Mouse (Mus musculus) lung, postnatal 36 days (tissue): ENCODE measurements around the gene Traf3.

ENCODE experiments used
- DNase-seq: peaks from one replicate; pipeline ENCODE4 v3.0.0; 2022; ENCODE audit warnings: mixed read lengths

Gene Traf3

DNA sequence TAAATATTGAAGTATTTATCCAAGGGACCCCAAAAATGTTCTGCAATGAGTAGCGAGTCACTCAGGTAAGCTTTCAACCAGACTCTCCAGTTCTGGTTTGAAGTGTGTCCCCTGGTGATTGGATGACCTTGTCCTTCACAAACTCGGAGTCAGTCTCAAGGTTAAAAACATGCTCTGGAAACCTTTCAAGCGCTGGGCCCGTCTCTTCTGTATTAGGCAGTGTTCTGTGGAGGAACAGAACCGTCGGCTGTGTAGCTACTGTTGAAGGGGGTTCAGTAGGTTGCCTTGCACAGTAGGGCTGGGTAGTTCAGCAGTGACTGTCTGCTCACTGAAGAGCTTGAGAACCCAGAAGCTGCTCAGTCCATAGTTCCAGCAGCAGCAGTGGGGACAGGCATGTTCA lies 11.5 kb upstream of the Traf3 start:
- no peak for DNase-seq

DNA sequence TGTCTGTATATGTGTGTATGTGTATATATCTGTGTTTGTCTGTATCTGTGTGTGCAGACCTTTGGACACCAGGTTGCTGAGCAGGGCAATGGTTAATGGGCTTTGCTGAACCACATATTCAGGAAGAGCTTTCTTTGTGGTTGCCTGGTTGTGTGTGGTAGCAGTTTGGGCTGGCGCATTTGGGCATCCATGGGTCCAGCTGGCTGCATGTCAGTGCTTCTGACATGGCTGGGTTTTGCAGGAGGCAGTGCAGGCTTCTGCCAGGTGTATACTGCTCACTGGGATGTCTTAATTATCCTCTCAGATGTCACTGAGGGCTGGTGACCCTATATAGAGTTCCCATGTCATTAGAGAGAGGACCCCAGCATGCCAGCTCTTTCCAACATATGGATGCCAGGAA lies 10.4 kb upstream of the Traf3 start:
- no peak for DNase-seq

DNA sequence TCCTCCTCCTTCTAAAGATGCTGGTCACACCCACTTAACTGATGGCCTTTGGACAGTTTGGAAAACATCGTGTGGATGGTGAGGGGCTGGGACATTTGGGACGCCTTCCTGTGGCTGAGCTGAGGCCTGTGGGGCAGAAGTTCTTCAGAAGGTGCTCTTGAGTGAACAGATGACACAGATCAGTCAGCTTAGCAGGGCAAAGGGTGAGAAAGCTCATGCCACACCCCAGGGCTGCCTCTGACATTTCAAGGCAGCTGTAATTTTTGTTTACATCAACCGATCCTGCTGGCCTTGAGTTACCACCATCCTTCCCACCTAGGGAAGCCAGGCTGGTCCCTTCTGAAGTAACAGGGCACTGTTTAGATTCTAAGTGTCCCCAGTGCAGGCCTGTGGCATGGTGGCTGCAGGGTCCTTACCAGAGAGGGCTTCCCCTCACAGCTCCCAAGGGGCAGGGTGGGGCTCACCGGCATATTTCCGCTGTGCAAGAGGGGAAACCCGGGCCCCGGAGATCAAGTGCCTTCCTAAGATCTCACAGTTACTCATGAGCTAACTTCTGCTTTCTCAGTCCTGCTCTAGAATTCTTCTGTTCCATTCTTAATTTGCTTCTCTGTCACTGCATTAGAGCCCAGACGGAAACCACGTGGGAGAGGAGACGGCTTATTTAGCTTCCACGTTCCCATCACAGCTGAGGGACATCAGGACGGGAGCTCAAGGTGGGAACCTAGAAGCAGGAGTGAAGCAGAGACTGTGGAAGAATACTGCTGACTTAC lies 6.3 kb upstream of the Traf3 start:
- peak; percentile 78 for DNase-seq

DNA sequence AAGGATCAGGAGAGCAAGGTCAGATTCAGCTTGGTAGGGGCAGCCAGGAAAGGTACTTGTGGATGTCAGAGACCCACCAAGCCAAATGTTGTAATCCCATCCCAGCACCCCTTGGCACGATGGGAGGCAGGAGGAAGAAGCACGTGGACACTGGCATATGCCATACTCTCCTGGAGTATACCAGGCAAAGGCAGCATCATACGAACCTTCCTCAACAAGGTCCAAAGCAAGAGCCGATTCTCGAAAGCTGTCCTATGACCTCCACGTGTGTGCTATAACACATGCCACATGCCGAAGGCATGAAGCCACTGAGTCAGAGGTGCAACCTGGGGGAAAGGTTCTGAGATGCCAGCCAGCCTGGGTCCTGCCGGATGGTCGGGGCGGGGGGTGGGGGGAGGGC lies 5.3 kb upstream of the Traf3 start:
- no peak for DNase-seq

DNA sequence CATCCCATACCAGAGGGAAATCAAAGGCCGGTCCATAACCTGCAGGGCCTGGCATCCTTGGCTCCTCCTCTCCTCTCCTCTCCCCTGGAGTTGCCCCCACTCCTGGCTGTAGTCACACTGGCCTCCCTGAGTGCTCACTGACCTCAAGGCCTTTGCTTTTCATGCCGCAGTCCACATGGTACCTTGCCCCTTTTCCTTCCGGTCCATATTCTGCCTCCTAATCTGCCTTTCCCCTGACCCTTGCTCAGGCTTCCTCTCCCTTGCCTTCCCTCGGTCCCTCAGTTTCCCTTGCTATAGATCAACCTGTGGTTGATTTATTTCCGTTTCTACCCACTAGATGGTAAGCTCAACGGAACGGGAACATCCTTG lies 4.2 kb upstream of the Traf3 start:
- no peak for DNase-seq

DNA sequence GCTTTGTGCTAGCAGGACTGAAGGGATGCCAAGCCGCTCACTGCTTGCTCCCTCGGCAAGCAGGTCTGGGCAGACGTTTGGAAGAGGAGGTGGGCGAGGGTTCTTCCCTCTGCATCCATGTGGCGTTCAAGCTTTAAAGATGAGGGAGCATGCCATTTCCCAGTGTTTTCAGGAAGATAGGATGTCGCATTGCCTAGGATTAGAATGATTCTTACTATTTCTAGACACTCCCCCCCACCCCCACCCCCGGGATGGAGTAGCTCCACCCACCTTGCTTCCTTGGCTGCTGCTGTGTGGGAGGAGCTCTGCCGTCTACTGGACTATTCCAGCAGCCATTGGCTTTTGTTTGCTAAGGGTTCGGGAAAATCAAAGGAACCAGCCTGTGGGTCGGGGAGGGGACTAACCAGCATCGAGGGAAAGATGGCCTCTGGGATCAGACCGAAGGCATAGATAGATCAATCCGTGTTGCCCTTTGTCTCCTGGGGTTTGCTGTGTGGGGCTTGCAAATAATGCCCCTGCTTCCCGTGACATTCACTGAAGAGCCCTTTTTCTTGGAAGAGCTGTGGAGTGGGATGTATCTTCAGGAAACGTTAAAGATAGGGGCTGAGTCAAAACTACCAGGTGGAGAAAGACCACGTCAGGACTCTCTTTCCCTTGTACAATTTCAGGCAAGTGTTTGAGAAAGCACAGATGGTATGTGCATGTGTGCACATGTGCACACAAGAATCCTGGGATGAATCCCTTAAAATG lies 3.7 kb upstream of the Traf3 start:
- peak; percentile 52 for DNase-seq

DNA sequence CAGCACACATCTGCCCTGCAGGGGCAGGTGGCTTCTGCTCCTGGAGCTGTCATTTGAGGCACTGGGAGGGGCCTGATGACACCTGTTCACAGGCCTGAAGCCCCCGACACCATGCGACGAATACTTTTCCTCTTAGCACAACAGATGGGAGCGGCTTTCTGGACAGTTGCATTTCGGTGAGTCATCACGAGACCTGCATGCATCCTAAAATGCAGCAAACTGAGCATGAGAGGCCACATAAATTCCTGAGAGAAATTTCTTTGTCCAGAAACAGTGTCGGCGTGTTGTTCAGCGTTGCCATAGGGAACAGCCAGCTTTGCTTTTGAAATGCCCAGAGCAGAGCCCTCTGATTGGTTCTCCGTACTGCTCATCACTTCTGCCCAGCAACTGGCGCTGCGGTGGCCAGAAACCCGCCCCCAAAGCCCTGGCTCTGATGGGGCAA lies 1.8 kb upstream of the Traf3 start:
- peak; percentile 97 for DNase-seq

DNA sequence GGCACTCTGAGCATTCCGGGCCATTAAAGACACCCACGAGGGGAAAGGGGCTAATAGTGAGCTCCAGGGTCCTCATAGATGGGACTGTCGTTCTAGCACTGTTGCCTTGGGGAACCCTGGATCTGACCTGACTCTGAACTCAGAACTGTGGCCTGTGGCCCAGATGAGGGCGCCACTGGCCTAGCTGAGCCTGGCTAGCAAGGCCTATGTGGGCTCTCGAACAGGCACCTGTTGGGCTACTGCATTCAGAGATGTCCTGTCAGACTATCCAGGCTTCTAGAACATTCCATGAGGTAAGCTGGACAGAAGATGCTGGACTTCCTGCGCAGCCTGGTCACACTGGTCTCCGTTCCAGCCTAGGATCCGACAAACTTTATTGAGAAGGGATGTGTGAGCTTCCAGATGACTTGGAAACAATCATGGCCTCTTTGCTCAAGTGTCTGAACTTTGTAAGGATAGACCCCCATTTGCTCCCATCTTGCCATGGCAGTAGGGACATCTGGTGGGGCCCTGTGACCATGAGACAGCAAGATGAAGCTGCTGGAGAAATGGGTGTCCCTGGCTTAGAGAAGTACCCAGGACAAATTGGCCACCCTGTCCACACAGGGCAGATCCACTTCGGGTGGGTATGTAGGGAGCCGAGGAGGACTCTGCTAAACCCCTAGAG lies 891 bp upstream of the Traf3 start:
- DNase-seq: peak; percentile 65

DNA sequence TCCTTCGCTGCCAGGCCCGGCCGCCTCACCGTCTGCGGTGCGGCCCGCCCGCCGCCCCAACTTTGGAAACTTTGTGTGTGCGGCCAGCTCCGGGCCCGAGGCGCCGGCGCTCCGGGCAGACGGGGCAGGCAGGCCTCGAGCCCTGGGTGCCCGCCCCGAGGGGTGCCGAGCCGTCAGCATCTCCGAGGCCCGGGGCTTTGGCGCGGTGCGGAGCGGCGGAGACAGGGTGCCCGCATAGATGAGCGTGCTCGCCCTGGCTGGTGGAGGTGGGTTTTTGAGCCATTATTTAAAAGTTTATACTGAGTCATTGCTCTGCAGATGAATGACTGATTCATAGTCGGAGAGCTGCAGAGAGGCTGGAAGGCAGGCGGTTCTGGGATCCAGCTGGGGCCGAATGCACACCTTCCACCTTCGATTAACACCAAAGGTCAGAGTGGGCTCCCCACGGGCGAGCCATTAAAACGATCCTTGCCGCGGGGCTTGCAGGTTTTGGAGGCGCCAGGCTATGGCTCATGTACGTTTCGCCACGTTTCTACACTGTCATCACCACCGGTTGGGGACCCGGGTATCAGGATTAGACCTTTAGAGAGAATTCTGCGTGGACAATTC lies 615 bp downstream of the Traf3 start:
- peak; percentile 15 for DNase-seq

DNA sequence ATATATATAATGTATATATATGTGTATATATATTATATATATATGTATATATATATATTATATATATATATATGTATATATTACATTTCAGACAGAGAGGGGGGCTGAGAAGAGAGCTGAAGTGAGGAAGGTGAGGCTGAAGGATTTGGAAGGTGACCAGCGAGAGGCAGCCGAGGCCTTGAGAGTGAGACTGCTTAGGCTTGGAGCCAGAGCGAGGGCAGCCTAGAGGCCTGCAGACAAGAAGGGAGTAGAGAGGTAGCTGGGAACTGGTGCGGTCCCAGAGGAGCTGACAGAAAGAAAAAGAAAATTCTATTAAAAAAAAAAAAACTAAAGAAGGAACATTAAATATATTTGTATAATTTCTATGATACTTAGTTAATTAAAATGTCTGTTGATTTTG lies 2.7 kb downstream of the Traf3 start:
- no peak for DNase-seq

DNA sequence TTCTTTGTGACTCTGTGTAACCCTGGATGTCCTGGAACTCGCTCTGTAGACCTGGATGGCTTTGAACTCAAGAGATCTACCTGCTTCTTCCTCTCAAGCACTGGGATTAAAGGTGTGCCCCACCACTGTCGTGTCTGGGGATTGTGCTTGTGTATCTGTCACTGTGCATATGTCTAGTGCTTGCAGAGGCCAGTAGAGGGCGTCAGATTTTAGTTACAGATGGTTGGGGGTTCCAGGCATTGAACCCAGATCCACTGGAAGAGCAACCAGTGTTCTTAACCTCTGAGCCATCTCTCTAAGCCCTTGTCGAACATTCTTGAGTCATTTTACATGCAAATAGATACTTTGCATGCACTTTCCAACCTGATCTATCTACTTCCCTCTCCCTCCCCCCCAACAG lies 12.6 kb downstream of the Traf3 start:
- DNase-seq: no peak

DNA sequence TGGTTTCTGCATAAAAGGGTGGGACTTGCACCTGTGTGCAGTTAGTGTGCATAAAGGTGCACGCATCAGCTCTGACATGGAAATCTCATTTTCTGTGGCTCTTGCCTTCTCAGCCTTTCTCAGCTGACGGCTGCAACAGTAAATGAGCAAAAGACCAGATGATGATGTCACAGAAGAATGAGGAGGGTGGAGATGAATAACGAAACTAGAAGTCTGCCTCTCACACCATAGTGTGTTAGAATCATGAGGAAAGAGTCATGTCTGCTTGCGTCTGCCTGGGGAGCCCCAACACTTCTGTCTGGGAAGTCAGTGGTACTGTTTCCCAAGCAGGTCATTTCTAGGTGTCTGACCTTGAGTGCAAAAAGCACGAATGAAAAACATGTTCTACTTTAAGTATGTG lies 15.7 kb downstream of the Traf3 start:
- DNase-seq: no peak

DNA sequence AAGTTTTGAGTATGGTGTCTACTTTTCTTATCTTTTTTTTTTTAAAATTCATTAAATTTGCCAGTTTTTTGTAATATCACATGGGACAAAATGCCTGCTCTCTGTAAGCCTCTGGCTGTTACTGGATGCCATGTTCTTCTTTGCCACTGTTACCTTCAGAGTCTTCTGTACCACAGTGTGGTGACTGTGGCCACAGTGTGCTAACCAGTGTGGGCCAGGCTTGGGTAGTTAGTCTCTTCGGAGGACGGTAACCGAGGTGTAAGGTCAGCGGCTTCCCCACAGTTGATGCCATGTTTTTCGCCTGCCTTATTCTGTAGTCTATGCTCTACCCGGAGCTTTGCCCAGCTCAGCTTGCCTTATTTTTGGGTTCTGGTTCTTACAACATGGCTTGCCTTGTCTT lies 16.2 kb downstream of the Traf3 start:
- DNase-seq: no peak

DNA sequence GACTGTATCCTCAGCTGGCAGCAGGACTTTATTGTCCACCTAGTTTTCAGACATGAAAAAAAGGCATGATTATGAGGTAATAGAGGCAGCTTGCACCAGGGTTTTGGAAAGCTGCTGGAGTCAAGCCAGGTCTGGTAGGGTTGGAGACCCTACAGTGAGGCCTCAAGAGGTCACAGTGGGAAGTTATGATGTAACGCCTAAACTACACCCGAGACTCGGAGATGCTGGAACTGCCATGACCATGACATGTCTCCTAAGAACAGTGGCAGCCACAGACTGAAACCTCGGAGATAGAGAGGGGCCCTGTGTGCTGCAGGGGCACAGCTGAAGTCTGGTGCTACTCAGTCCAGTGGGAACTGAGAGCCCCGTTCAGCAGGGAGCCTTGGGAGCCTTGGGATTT lies 18.3 kb downstream of the Traf3 start, which contains the start of gene 4930595D18Rik:
4930595D18Rik (minus strand) TSS at position 16 of the 400 bp plus-strand sequence.
- no peak for DNase-seq

DNA sequence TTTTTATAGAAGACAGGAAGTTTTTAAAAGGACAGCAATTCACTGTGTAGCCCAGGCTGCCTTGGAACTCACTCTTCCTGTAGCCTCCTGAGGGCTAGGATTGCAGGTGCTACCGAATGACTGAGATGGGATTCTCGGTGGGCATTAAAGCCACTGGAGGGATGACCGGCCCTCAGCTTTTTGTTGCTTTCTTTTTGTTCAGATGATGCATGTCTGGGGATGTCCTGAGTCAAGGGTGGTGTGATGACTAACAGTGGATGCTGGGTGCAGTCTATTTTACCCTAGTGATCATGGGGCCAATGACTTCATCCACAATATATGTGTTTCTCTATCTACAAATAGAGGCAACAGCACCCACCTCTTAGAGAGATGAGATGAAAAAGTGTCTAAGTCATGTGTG lies 20.8 kb downstream of the Traf3 start:
- DNase-seq: no peak

DNA sequence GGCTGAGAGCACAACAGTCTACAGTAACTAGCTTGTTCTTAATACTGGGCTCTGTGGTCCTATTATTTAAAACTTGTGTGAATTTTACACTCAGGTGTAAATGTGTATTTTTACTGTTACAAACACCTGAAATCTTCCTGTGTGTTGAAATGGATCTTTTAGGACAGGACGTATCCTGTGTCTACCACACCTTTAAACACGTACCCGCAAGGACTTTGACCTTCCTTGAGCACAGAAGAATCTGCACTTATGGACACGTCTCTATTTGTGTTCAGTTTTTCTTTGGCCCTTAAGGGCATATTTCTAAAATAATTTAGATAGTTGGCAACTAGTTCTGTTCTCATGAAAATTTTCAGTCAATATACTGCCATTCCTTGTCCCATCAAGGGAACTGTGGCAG lies 22.1 kb downstream of the Traf3 start:
- no peak for DNase-seq

DNA sequence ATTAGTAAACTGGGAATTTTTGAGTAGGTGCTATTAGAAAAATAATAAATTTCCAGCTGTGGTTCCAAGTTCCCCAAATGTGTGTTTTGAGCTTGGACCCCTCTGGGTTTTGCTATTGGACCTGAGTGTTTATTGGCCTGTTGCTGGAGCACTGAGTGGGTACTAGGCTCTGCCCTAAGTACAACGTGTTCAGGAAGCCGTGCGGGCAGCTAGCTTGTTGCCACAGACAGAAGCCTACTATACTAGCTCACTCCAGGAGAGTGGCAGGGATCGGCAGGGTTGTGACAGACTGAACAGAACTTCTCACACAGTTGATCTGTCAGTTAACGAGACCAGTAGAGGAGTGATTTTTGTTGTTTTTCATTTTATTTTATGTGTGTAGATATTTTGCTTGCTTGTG lies 24.2 kb downstream of the Traf3 start:
- no peak for DNase-seq

DNA sequence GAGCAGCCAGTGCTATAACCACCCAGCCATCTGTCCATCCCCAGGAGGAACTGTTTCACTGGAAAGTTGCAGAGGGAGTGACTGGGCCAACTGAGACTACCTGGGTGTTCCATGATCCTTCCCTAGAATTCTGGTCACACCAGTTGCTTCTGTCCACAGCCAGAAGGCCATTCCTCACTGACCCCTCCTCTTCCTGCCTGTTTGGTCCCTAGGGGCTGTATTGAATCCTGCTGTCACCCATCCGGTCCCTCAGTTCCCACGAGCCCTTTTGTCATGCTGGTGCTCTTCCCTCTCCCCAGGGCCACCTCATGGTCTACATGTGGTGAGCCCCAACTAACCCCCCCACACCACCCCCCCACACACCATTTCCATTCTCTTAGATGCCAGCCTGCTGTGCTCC lies 24.7 kb downstream of the Traf3 start:
- DNase-seq: no peak

DNA sequence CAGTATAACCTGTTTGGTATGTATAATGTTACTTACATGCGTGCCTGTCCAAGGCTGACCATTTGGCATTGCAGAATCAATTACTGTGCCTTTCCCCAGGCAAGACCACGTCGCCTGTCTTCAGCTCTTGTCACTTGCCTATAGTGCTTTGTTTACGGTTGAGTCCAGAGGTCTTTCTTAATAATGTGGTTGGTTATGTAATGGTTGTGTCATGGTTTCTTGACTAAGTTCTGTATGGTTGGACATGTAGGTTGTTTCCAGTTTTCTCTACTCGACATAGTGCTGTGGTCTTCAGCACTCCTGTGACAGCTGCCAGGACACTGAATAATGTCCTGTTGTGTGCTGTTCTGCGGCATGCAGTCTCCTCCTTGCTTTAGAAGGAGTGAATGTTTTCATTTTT lies 26.6 kb downstream of the Traf3 start:
- peak; percentile 18 for DNase-seq

DNA sequence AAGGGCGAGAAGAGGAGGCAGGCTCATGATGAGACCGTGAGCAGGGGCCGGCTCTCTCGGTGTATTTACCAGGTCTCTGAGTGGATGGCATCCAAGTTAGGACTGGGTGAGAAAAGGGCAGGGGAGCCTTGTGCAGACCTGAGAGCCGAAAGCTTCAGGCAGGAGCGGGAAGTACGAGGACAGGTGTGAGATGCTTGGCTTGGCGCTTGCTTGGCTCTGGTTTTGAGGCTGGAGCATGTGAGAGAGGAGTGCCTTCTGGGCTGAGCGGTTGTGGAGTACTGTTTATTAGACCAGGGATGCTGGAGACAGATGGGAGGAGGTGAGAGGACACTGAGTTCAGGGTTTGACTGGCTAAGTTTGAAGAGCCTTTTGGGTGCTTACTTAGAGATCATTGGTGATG lies 27.2 kb downstream of the Traf3 start:
- DNase-seq: no peak

DNA sequence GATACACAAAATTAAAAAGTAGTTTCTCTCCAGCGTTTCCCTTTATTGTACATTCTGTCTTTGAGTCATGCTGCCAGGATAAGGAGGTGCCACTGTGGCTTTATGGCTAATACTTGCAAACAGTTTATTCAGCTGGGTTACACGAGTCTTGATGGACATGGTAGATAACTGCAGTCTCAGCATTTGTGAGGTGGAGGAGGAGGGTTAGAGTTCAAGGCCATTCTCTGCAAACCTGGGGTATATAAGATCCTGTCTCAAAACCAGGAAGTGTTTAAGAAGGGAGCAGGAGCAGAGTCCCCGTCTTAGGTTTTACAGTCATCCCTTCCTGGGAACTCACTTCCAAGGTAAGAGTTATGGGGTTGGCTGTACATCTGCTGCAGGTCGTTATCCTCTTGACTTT lies 30.4 kb downstream of the Traf3 start:
- no peak for DNase-seq

DNA sequence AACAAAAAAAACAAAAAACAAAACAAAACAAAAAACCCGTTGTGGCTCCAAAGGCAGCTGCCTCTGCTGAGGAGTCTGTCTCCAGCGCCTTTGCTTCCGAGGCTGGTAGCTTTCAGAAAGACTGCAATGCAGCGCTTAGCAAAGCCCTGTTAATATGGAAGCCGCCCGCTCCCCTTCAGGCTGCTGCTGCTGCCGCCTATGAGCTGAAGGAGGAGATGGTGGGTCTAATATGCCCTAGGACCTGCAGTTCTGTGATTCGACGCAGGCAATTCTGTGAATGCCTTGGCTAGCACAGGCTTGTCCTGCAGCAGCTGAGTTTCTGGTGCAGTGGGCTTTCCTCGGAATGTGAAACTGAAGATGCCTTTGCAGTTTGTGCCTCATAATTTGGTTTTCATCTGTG lies 36.9 kb downstream of the Traf3 start:
- no peak for DNase-seq

DNA sequence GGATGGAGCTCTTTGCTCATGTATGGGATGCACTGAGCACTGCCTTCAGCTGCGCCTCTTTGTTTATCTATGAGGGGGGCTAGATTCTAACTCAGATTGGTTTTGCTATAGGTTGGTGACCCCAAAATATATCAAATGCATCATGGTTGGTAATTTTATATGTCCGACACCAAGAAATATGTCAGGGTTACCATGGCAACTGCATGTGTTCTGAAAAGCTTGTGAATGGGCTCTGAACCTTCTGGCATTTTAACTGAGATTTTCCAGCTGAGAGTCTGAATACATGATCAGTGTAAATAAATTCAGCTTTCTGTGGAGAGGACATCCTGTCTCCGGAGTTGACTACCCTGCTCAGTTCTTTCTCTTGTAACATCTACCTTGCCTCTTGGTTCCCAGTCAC lies 37.8 kb downstream of the Traf3 start:
- no peak for DNase-seq

DNA sequence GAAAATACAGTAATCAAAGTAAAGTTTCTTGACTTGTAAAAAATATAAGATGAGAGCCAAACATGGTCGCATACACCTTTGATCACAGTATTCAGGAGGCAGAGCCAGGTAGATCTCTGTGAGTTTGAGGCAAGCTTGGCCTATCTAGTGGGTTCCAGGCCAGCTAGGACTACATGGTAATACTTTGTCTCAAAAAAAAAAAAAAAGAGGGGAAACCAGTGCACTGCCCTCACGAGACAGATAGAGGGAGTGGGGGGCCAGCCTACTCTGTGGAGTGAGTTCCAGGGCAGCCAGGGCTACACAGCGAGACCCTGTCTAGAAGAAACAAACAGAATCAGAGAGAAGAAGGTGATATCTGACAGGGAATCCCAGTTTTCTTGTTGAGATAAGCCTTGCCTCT lies 41.5 kb downstream of the Traf3 start:
- DNase-seq: no peak
